Mouse (Mus musculus) megakaryocyte, embryonic 14.5 days (primary cell): ENCODE measurements around the gene Syndig1l.

Experiments used
- FLI1 ChIP-seq: IDR thresholded peaks from 2 replicates; pipeline ENCODE4 v1.6.1; 2012; ENCODE audit warnings: low read length, inconsistent platforms, mixed read lengths
- GATA1 ChIP-seq: IDR thresholded peaks from 3 replicates; pipeline ENCODE4 v1.6.1; 2012; ENCODE audit warnings: mixed read lengths, low read length, inconsistent platforms, borderline replicate concordance

DNA sequence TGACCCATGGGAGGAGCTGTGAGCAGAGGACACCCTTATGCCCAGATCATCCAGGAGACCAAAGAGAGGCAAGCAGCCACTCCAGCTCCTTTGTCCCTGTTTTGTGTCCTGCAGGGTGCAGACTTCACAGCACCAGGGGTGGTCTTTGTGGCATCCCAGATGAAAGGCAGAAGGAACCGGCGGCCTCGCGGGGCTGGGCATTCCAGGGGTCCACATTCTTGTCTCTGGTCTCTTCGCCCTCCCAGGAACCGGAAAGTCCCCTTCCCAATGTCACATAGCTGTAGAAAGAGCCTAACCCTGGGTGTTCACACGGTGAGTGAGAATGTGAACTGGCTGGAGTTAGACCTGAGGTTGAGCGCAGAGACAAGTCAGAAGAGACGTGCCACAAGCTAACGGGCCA, 27.0 kb downstream of the Syndig1l start:
- TF ChIP-seq GATA1 (no peak), FLI1 (no peak)
